8 mouse cellular contexts compared by ENCODE assay signal in the genomic region with DNA sequence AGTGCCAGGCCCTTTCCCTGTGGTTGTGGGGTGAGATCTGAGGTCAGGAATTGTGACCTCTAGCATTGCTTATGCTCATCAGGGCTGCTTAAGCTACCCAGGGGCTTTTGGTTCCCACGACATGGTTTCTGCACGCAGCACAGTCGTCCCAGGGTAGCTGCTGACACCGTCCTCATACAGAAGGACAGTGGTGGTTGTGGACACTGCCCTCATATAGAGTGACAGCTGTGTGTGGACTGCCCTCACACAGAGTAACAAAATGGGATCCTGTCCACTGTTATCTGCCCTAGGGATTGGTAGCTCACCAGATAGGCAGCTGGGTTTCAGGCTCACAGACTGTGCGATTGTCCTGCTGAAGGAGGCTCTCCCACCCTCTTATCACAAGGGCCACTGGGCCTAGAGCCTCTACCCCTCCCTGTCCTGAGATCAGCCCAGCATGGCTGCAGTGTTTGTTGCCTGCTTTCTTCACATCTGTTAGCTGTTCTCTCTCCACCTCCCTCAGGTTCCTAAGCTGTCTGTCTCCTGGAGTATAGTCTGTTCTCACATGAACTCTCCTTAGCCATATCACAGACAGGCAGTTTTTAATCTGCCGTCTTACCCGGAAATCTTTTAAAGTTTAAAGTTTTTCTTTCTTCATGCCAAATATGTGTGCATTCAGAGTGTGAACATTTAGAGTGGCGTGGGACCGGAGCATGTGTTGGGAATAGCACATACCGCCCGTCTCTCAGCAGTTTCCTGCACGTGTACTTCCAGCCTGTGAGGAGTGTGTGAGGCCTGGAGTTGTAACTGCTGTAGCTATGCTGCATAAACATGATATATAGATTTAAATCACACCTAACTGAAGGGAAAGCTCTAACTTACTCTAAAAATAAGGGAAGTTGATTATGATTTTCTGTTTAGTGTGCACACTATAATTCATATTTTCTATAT. TPM values are rescaled to one million over a fixed set of nuclear protein-coding genes. Genes with fewer than 3 reads are reported as not detected.
DNase-seq lines count a peak whose midpoint lies in the region; ATAC-seq and TF ChIP-seq lines count a peak whose summit lies in the region.

No protein-coding gene starts in this region.

- no peak overlapping the region for H3K4me3 ChIP-seq in lung, embryonic 16.5 days (ENCODE audit: low read length)
- H3K4me3 ChIP-seq in lung, adult 2 months (replicated peaks; ENCODE audit: extremely low read depth, low read depth, low read length), result no peak overlapping the region
- no peak overlapping the region for H3K4me3 ChIP-seq in embryonic facial prominence, embryonic 14.5 days (ENCODE audit: low read depth, low read length)
- H3K4me3 ChIP-seq in hindbrain, embryonic 14.5 days (replicated peaks; ENCODE audit: low read length), result no peak overlapping the region
- H3K4me3 ChIP-seq in midbrain, embryonic 15.5 days, result no peak overlapping the region

- peak; percentile 44; the same call in 1 of the 2 replicates for ATAC-seq in lung, embryonic 16.5 days (ENCODE audit: low read depth)
- ATAC-seq in embryonic facial prominence, embryonic 14.5 days (ENCODE audit: low read depth), result 0 out of 2 replicates have a peak, but pooled peaks have one; percentile 7
- peak; percentile 35; the same call in 1 of the 2 replicates for ATAC-seq in hindbrain, embryonic 14.5 days (ENCODE audit: low FRiP score)
- ATAC-seq in midbrain, embryonic 15.5 days (replicated peaks), result 0 out of 2 replicates have a peak, but pooled peaks have one; percentile 22

- no peak overlapping the region for H3K9ac ChIP-seq in lung, embryonic 16.5 days (ENCODE audit: low read length)
- H3K9ac ChIP-seq in embryonic facial prominence, embryonic 14.5 days (ENCODE audit: low read depth, low read length), result 0 out of 2 replicates have a peak overlapping the region, but pooled peaks have one; percentile 5
- no peak overlapping the region for H3K9ac ChIP-seq in hindbrain, embryonic 14.5 days
- no peak overlapping the region for H3K9ac ChIP-seq in midbrain, embryonic 15.5 days

- 58% methylated on average over 12 of the region's 12 CpGs for WGBS in lung, embryonic 16.5 days
- WGBS in lung, adult 2 months, result 81% methylated on average over 12 of the region's 12 CpGs
- WGBS in embryonic facial prominence, embryonic 14.5 days, result 61% methylated on average over 12 of the region's 12 CpGs
- 70% methylated on average over 12 of the region's 12 CpGs for WGBS in hindbrain, embryonic 14.5 days
- WGBS in midbrain, embryonic 15.5 days, result 63% methylated on average over 12 of the region's 12 CpGs

- H3K27ac ChIP-seq in lung, embryonic 16.5 days (ENCODE audit: low read length), result no peak overlapping the region
- peak overlapping the region; percentile 40 for H3K27ac ChIP-seq in embryonic facial prominence, embryonic 14.5 days (replicated peaks; ENCODE audit: low read depth, low read length)
- no peak overlapping the region for H3K27ac ChIP-seq in hindbrain, embryonic 14.5 days
- H3K27ac ChIP-seq in midbrain, embryonic 15.5 days, result no peak overlapping the region

- H3K27me3 ChIP-seq in lung, embryonic 16.5 days (ENCODE audit: control insufficient read depth, insufficient read depth, low read depth, low read length), result no peaks in the 10 kb centered on the region
- no peaks in the 10 kb centered on the region for H3K27me3 ChIP-seq in embryonic facial prominence, embryonic 14.5 days (replicated peaks; ENCODE audit: control insufficient read depth, insufficient read depth, low read length)
- H3K27me3 ChIP-seq in hindbrain, embryonic 14.5 days (ENCODE audit: control insufficient read depth, insufficient read depth, low read length), result no peaks in the 10 kb centered on the region
- H3K27me3 ChIP-seq in midbrain, embryonic 15.5 days (replicated peaks), result no peaks in the 10 kb centered on the region

- peaks cover 19% of the 10 kb centered on the region for H3K4me1 ChIP-seq in lung, embryonic 16.5 days (replicated peaks; ENCODE audit: control insufficient read depth, insufficient read depth, low read length)
- no peaks in the 10 kb centered on the region for H3K4me1 ChIP-seq in lung, adult 2 months (ENCODE audit: control insufficient read depth, insufficient read depth, low read length)
- H3K4me1 ChIP-seq in embryonic facial prominence, embryonic 14.5 days (ENCODE audit: control insufficient read depth, insufficient read depth, low read length), result peaks cover 25% of the 10 kb centered on the region
- peaks cover 26% of the 10 kb centered on the region for H3K4me1 ChIP-seq in hindbrain, embryonic 14.5 days (replicated peaks; ENCODE audit: control insufficient read depth, insufficient read depth, low read length)
- peaks cover 20% of the 10 kb centered on the region for H3K4me1 ChIP-seq in midbrain, embryonic 15.5 days

- no peak overlapping the region for H3K4me2 ChIP-seq in lung, embryonic 16.5 days (ENCODE audit: low read depth, low read length)
- H3K4me2 ChIP-seq in embryonic facial prominence, embryonic 14.5 days (ENCODE audit: low read depth, low read length), result no peak overlapping the region
- no peak overlapping the region for H3K4me2 ChIP-seq in hindbrain, embryonic 14.5 days (replicated peaks)
- no peak overlapping the region for H3K4me2 ChIP-seq in midbrain, embryonic 15.5 days

- TF ChIP-seq POLR2A in lung, adult 2 months (IDR thresholded peaks at IDR 0.05; ENCODE audit: borderline replicate concordance, extremely low read depth, low read depth, low read length), result no peak

- no peaks in the 10 kb centered on the region for H3K36me3 ChIP-seq in lung, embryonic 16.5 days (ENCODE audit: control insufficient read depth, insufficient read depth, low read length)
- no peaks in the 10 kb centered on the region for H3K36me3 ChIP-seq in embryonic facial prominence, embryonic 14.5 days (ENCODE audit: control insufficient read depth, insufficient read depth, low read length)
- H3K36me3 ChIP-seq in hindbrain, embryonic 14.5 days (replicated peaks; ENCODE audit: control insufficient read depth, insufficient read depth), result no peaks in the 10 kb centered on the region
- H3K36me3 ChIP-seq in midbrain, embryonic 15.5 days (replicated peaks), result no peaks in the 10 kb centered on the region

- DNase-seq in lung, adult 2 months, result no peak
- DNase-seq in embryonic facial prominence, embryonic 14.5 days (ENCODE audit: low spot score), result no peak
- no peak for DNase-seq in hindbrain, embryonic 14.5 days (ENCODE audit: low spot score)
- no peak for DNase-seq in thymus, postnatal 36 days
- DNase-seq in cerebellum, adult 9-10 months, result no peak
- no peak for DNase-seq in urinary bladder, postnatal 10 days (ENCODE audit: low spot score)

- no peaks in the 10 kb centered on the region for H3K9me3 ChIP-seq in lung, embryonic 16.5 days (ENCODE audit: control insufficient read depth, low read length)
- H3K9me3 ChIP-seq in embryonic facial prominence, embryonic 14.5 days (ENCODE audit: control insufficient read depth, low read length), result no peaks in the 10 kb centered on the region
- H3K9me3 ChIP-seq in hindbrain, embryonic 14.5 days (ENCODE audit: control insufficient read depth, low read length), result 0 out of 2 replicates have a peak, but pooled peaks cover under 1% of the 10 kb centered on the region
- no peaks in the 10 kb centered on the region for H3K9me3 ChIP-seq in midbrain, embryonic 15.5 days

- TF ChIP-seq CTCF in lung, adult 2 months (IDR thresholded peaks at IDR 0.05; ENCODE audit: insufficient read depth, low read length), result no peak

RNA-seq across cellular contexts. Expression of gene Pigk, which starts 43.8 kb away (rescaled TPM):
- 34.1 and 50.3 TPM in 2 replicates for polyA plus RNA-seq in lung, embryonic 16.5 days (2015; fragmentation: Nextera tagmentation; extraction: Ambion mirVana)
- 7.6 and 12.2 TPM in 2 replicates for polyA plus RNA-seq in lung, adult 2 months (2012; rRNA removed)
- 54.2 and 55.8 TPM in 2 replicates for polyA plus RNA-seq in embryonic facial prominence, embryonic 14.5 days (2014; fragmentation: Nextera tagmentation; extraction: Ambion mirVana)
- polyA plus RNA-seq in hindbrain, embryonic 14.5 days (2014; fragmentation: Nextera tagmentation; extraction: Ambion mirVana), result 52.9 and 55.8 TPM in 2 replicates
- 49.1 and 53.0 TPM in 2 replicates for polyA plus RNA-seq in midbrain, embryonic 15.5 days (2015; fragmentation: Nextera tagmentation; extraction: Ambion mirVana)
